Mouse (Mus musculus) CD8-positive naive resting alpha-beta T cell, adult 57 days (primary cell): Measurements from ENCODE around the gene Nudt14. TPM values are rescaled to one million over a fixed set of nuclear protein-coding genes. Genes with fewer than 3 reads are reported as not detected.

Experiments used
- total RNA-seq: library from RNA; stranded (reverse); gene quantifications from one replicate; pipeline ENCODE4 v1.2.4, GENCODE M21; 2023

Nudt14 gene
- total RNA-seq, result 19.4 TPM

GRCm38 (mm10) chr12:112941776-112942713 lies at the start of gene Nudt14:
Gene Nudt14 (minus strand): TSS chr12:112942124.

GRCm38 (mm10) chr12:112976371-112977073 lies 34.6 kb upstream of the Nudt14 start, which contains the start of gene Btbd6:
Gene Btbd6 (plus strand): TSS chr12:112976482.

GRCm38 (mm10) chr12:112929562-112930352 lies 12.2 kb downstream of the Nudt14 start, which contains the start of gene Jag2:
Gene Jag2 (minus strand): TSS chr12:112929776.

Other genes starting within 250 kb of the Nudt14 start
- 10.2 TPM for gene Cep170b, start 221.7 kb downstream of the Nudt14 start, total RNA-seq
- gene Pld4, start 181.5 kb downstream of the Nudt14 start, total RNA-seq, result 24.4 TPM
- gene Ahnak2, start 139.5 kb downstream of the Nudt14 start, total RNA-seq, result not detected
- not detected for gene Clba1, start 133.2 kb downstream of the Nudt14 start, total RNA-seq
- gene Cdca4, start 112.7 kb downstream of the Nudt14 start, total RNA-seq, result 33.8 TPM
- gene Gpr132, start 73.9 kb downstream of the Nudt14 start, total RNA-seq, result 227 TPM
- gene Jag2, start 12.3 kb downstream of the Nudt14 start, total RNA-seq, result 8.6 TPM
- 33.3 TPM for gene Btbd6, start 34.4 kb upstream of the Nudt14 start, total RNA-seq
- gene Brf1, start 58.6 kb upstream of the Nudt14 start, total RNA-seq, result 200 TPM
- gene Pacs2, start 72.4 kb upstream of the Nudt14 start, total RNA-seq, result 92.2 TPM
- gene Tex22, start 132.4 kb upstream of the Nudt14 start, total RNA-seq, result 1.5 TPM
- 91.0 TPM for gene Mta1, start 156.2 kb upstream of the Nudt14 start, total RNA-seq
- 22.3 TPM for gene Crip2, start 198.1 kb upstream of the Nudt14 start, total RNA-seq
- gene Crip1, start 204.2 kb upstream of the Nudt14 start, total RNA-seq, result 953 TPM
- gene Tedc1, start 214.3 kb upstream of the Nudt14 start, total RNA-seq, result 9.1 TPM
- gene Tmem121, start 243.8 kb upstream of the Nudt14 start, total RNA-seq, result 1.1 TPM